Mouse (Mus musculus) lung, embryonic 15.5 days (tissue): ENCODE results near the gene Abca12. TPM values are rescaled to one million over a fixed set of nuclear protein-coding genes. Genes with fewer than 3 reads are reported as not detected.
A peak's percentile ranks its signal among the peaks of the same experiment; 100 is the strongest.

Source experiments
- ATAC-seq: fragments of 200-750 bp; cut with Nextera tagmentation; 2 replicates; pipeline ENCODE4 v1.8.0; 2017; ENCODE audit warnings: moderate number of reproducible peaks, borderline replicate concordance; ENCODE audit not compliant: low FRiP score, low TSS enrichment; ENCODE audit errors: extremely low read depth
- H3K27ac ChIP-seq: fragments of 300-500 bp; sonication (generic); 2 replicates; pipeline ENCODE4 v1.5.1; 2015; ENCODE audit warnings: moderate library complexity, mild to moderate bottlenecking, inconsistent platforms
- H3K27me3 ChIP-seq: fragments of 300-500 bp; sonication (generic); 2 replicates; pipeline ENCODE4 v1.6.1; 2015; ENCODE audit warnings: inconsistent platforms
- H3K36me3 ChIP-seq: fragments of 300-500 bp; sonication (generic); 2 replicates; pipeline ENCODE4 v1.6.1; 2015; ENCODE audit warnings: inconsistent platforms
- H3K4me1 ChIP-seq: fragments of 300-500 bp; sonication (generic); 2 replicates; pipeline ENCODE4 v1.6.1; 2015; ENCODE audit warnings: inconsistent platforms
- H3K4me2 ChIP-seq: fragments of 300-500 bp; sonication (generic); 2 replicates; pipeline ENCODE4 v1.6.1; 2015; ENCODE audit warnings: inconsistent platforms, mild to moderate bottlenecking, moderate library complexity
- H3K4me3 ChIP-seq: fragments of 300-500 bp; sonication (generic); 2 replicates; pipeline ENCODE4 v1.5.1; 2015; ENCODE audit warnings: mild to moderate bottlenecking, inconsistent platforms
- H3K9ac ChIP-seq: fragments of 300-500 bp; sonication (generic); 2 replicates; pipeline ENCODE4 v1.6.1; 2015; ENCODE audit warnings: inconsistent platforms
- H3K9me3 ChIP-seq: fragments of 300-500 bp; sonication (generic); 2 replicates; pipeline ENCODE4 v1.6.1; 2016; ENCODE audit warnings: inconsistent platforms
- WGBS: fragments of 180-500 bp; shearing (Covaris S2); methylation state at CpG from one replicate; pipeline ENCODE4 v1.1.7; 2015; 5-methylcytosine and 5-hydroxymethylcytosine counted together
- polyA plus RNA-seq: library from polyadenylated mRNA; unstranded; fragments of >200 nt; fragmentation: Nextera tagmentation; extraction: Ambion mirVana; gene quantifications from 2 replicates; pipeline ENCODE4 v1.2.1, GENCODE M21; 2015

Gene Abca12
- polyA plus RNA-seq, 1 experiment from 2014 or later = 0.01 TPM

GRCm38 (mm10) chr1:71310614-71311013 lies 104.1 kb downstream of the Abca12 start:
- WGBS = 64% methylated on average over 6 of the region's 6 CpGs
- no peak overlapping the region for H3K9ac ChIP-seq
- H3K4me1 ChIP-seq = no peaks in the 10 kb centered on the region
- H3K27me3 ChIP-seq = no peaks in the 10 kb centered on the region
- peak; percentile 57; the same call in 1 of the 2 replicates for ATAC-seq
- H3K4me3 ChIP-seq = no peak overlapping the region
- H3K4me2 ChIP-seq = no peak overlapping the region
- H3K36me3 ChIP-seq = no peaks in the 10 kb centered on the region
- H3K9me3 ChIP-seq = no peaks in the 10 kb centered on the region
- H3K27ac ChIP-seq = no peak overlapping the region

GRCm38 (mm10) chr1:71307362-71307761 lies 107.3 kb downstream of the Abca12 start:
- Histone ChIP-seq H3K27me3 (no peaks in the 10 kb centered on the region), H3K9ac (no peak overlapping the region), H3K4me2 (no peak overlapping the region), H3K36me3 (no peaks in the 10 kb centered on the region), H3K4me1 (no peaks in the 10 kb centered on the region), H3K27ac (no peak overlapping the region), H3K9me3 (no peaks in the 10 kb centered on the region), H3K4me3 (no peak overlapping the region)
- ATAC-seq = no peak
- WGBS = 44% methylated on average over 2 of the region's 2 CpGs

- 35% methylated on average over 3 of the region's 3 CpGs for WGBS
- no peaks in the 10 kb centered on the region for H3K4me1 ChIP-seq
Measured at GRCm38 (mm10) chr1:71306196-71306595, 108.5 kb downstream of the Abca12 start.

GRCm38 (mm10) chr1:71304588-71304987 lies 110.1 kb downstream of the Abca12 start:
- H3K27me3 ChIP-seq = no peaks in the 10 kb centered on the region
- no peak overlapping the region for H3K4me2 ChIP-seq
- no peak overlapping the region for H3K9ac ChIP-seq
- no peaks in the 10 kb centered on the region for H3K36me3 ChIP-seq
- no peak overlapping the region for H3K27ac ChIP-seq
- H3K4me3 ChIP-seq = no peak overlapping the region
- 85% methylated on average over 2 of the region's 2 CpGs for WGBS
- no peaks in the 10 kb centered on the region for H3K9me3 ChIP-seq
- no peaks in the 10 kb centered on the region for H3K4me1 ChIP-seq
- ATAC-seq = no peak

More at GRCm38 (mm10) chr1:71306196-71306595, 108.5 kb downstream of the Abca12 start:
- Histone ChIP-seq H3K27ac (no peak overlapping the region), H3K9ac (no peak overlapping the region), H3K4me2 (no peak overlapping the region), H3K36me3 (no peaks in the 10 kb centered on the region), H3K27me3 (no peaks in the 10 kb centered on the region), H3K4me3 (no peak overlapping the region), H3K9me3 (no peaks in the 10 kb centered on the region)
- no peak for ATAC-seq

- no peak overlapping the region for H3K27ac ChIP-seq
- no peak overlapping the region for H3K4me2 ChIP-seq
- H3K9ac ChIP-seq = no peak overlapping the region
- 57% methylated on average over 2 of the region's 2 CpGs for WGBS
- no peaks in the 10 kb centered on the region for H3K9me3 ChIP-seq
- H3K4me1 ChIP-seq = no peaks in the 10 kb centered on the region
- ATAC-seq = no peak
- no peaks in the 10 kb centered on the region for H3K36me3 ChIP-seq
- H3K27me3 ChIP-seq = no peaks in the 10 kb centered on the region
- no peak overlapping the region for H3K4me3 ChIP-seq
Measured at GRCm38 (mm10) chr1:71297021-71297420, 117.7 kb downstream of the Abca12 start.

- Histone ChIP-seq H3K4me3 (no peak overlapping the region), H3K9me3 (no peaks in the 10 kb centered on the region), H3K9ac (no peak overlapping the region), H3K27ac (no peak overlapping the region), H3K4me2 (no peak overlapping the region), H3K4me1 (no peaks in the 10 kb centered on the region), H3K27me3 (no peaks in the 10 kb centered on the region), H3K36me3 (no peaks in the 10 kb centered on the region)
- 64% methylated on average over 2 of the region's 2 CpGs for WGBS
- ATAC-seq = no peak
Measured at GRCm38 (mm10) chr1:71296585-71296984, 118.1 kb downstream of the Abca12 start.

GRCm38 (mm10) chr1:71291917-71292316 lies 122.8 kb downstream of the Abca12 start:
- 88% methylated on average over 3 of the region's 3 CpGs for WGBS

GRCm38 (mm10) chr1:71289511-71289910 lies 125.2 kb downstream of the Abca12 start:
- WGBS = 19% methylated on average over 5 of the region's 5 CpGs
- ATAC-seq = no peak
- no peak overlapping the region for H3K27ac ChIP-seq
- H3K4me2 ChIP-seq = no peak overlapping the region
- no peaks in the 10 kb centered on the region for H3K4me1 ChIP-seq
- H3K9me3 ChIP-seq = no peaks in the 10 kb centered on the region
- no peaks in the 10 kb centered on the region for H3K27me3 ChIP-seq
- H3K9ac ChIP-seq = no peak overlapping the region
- no peaks in the 10 kb centered on the region for H3K36me3 ChIP-seq
- no peak overlapping the region for H3K4me3 ChIP-seq

More at GRCm38 (mm10) chr1:71291917-71292316, 122.8 kb downstream of the Abca12 start:
- Histone ChIP-seq H3K4me3 (no peak overlapping the region), H3K36me3 (no peaks in the 10 kb centered on the region), H3K27me3 (no peaks in the 10 kb centered on the region), H3K4me1 (no peaks in the 10 kb centered on the region), H3K27ac (no peak overlapping the region), H3K9me3 (no peaks in the 10 kb centered on the region), H3K9ac (no peak overlapping the region), H3K4me2 (no peak overlapping the region)
- ATAC-seq = no peak

GRCm38 (mm10) chr1:71276940-71277339 lies 137.8 kb downstream of the Abca12 start:
- no peak overlapping the region for H3K4me3 ChIP-seq
- 26% methylated on average over 5 of the region's 5 CpGs for WGBS
- no peak overlapping the region for H3K27ac ChIP-seq
- H3K4me2 ChIP-seq = no peak overlapping the region
- ATAC-seq = no peak
- H3K9me3 ChIP-seq = no peaks in the 10 kb centered on the region
- H3K36me3 ChIP-seq = no peaks in the 10 kb centered on the region
- H3K9ac ChIP-seq = no peak overlapping the region
- H3K27me3 ChIP-seq = no peaks in the 10 kb centered on the region
- H3K4me1 ChIP-seq = peaks cover 6% of the 10 kb centered on the region; the same call in 1 of the 2 replicates

- Histone ChIP-seq H3K4me2 (no peak overlapping the region), H3K4me3 (no peak overlapping the region), H3K27ac (no peak overlapping the region), H3K36me3 (no peaks in the 10 kb centered on the region), H3K9ac (no peak overlapping the region), H3K9me3 (no peaks in the 10 kb centered on the region), H3K27me3 (no peaks in the 10 kb centered on the region), H3K4me1 (peaks cover 6% of the 10 kb centered on the region; the same call in 1 of the 2 replicates)
- WGBS = 77% methylated on average over 7 of the region's 7 CpGs
- no peak for ATAC-seq
Measured at GRCm38 (mm10) chr1:71272550-71272949, 142.2 kb downstream of the Abca12 start.

GRCm38 (mm10) chr1:71272077-71272476 lies 142.6 kb downstream of the Abca12 start:
- H3K27ac ChIP-seq = no peak overlapping the region
- no peaks in the 10 kb centered on the region for H3K27me3 ChIP-seq
- H3K9me3 ChIP-seq = no peaks in the 10 kb centered on the region
- no peak overlapping the region for H3K4me3 ChIP-seq
- no peak for ATAC-seq
- H3K4me1 ChIP-seq = peaks cover 4% of the 10 kb centered on the region; the same call in 1 of the 2 replicates
- H3K4me2 ChIP-seq = no peak overlapping the region
- 59% methylated on average over 8 of the region's 8 CpGs for WGBS
- no peak overlapping the region for H3K9ac ChIP-seq
- H3K36me3 ChIP-seq = no peaks in the 10 kb centered on the region

GRCm38 (mm10) chr1:71270083-71270482 lies 144.6 kb downstream of the Abca12 start:
- Histone ChIP-seq H3K4me2 (no peak overlapping the region), H3K4me3 (no peak overlapping the region), H3K36me3 (no peaks in the 10 kb centered on the region), H3K9me3 (no peaks in the 10 kb centered on the region), H3K4me1 (no peaks in the 10 kb centered on the region), H3K27me3 (no peaks in the 10 kb centered on the region), H3K9ac (no peak overlapping the region), H3K27ac (no peak overlapping the region)
- ATAC-seq = no peak
- 89% methylated on average over 3 of the region's 3 CpGs for WGBS

GRCm38 (mm10) chr1:71266630-71267029 lies 148.1 kb downstream of the Abca12 start:
- no peaks in the 10 kb centered on the region for H3K9me3 ChIP-seq
- ATAC-seq = no peak
- no peak overlapping the region for H3K4me3 ChIP-seq
- no peaks in the 10 kb centered on the region for H3K4me1 ChIP-seq
- H3K4me2 ChIP-seq = no peak overlapping the region
- 86% methylated on average over 8 of the region's 8 CpGs for WGBS
- H3K36me3 ChIP-seq = no peaks in the 10 kb centered on the region
- no peaks in the 10 kb centered on the region for H3K27me3 ChIP-seq
- H3K9ac ChIP-seq = no peak overlapping the region
- H3K27ac ChIP-seq = no peak overlapping the region
